Mouse (Mus musculus): ENCODE data around the gene Mtg1.

GRCm38 (mm10) chr7:140098466-140098865 lies 38.9 kb upstream of the Mtg1 start:
- TF ChIP-seq CTCF (IDR thresholded peaks at IDR 0.05; ENCODE audit: insufficient read depth, low read length), result no peak
- TF ChIP-seq POLR2A (IDR thresholded peaks at IDR 0.05; ENCODE audit: borderline replicate concordance, extremely low read depth, low read depth, low read length), result no peak
